Mouse (Mus musculus): ENCODE results near the gene Ntrk2.

DNA sequence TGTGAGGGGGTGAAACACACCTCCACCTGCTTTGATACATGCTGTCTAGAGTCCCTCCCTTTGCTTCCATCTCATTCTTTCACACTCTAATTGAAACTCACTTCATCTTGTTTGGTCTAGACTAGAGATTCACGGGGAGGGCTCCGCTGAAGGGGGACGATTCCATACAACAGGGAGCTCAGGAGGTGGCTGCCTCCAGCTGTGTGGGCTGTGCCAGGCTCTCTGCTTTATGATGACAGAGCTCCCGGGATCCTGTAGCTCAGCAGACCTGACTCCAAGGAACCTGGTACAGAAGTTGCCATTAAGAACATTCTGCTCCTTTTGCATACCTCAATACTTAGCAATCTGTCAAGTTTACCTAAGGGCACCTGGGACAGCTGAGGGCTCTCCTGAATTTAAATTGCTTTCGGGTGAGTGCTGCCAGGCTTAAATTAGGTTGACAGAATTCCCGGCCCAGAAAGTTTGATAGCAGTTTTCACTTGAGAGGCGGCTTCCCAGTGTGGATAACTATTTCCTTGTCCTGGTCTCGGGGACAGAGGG, 129.7 kb downstream of the Ntrk2 start:
- TF ChIP-seq CTCF (IDR thresholded peaks at IDR 0.05; ENCODE audit: extremely low read depth, insufficient read depth, low read length) = no peak
- no peak for TF ChIP-seq POLR2A (IDR thresholded peaks at IDR 0.05; ENCODE audit: extremely low read depth, insufficient read depth, low read length)
